Mouse (Mus musculus) T-helper 2 cell (primary cell): ENCODE measurements around the gene Angpt4.

Experiments used
- in situ Hi-C: fragments of 300-600 bp; cut with MboI, MseI; formaldehyde crosslinking; loops from one replicate; pipeline ENCODE4 v1.15.1; 2025; ENCODE audit warnings: high pct_unique_total_duplicates

The Angpt4 gene

GRCm38 (mm10) chr2:151914120-151914519 is 3.1 kb downstream of the Angpt4 start:
- in situ Hi-C loops = no loop called here

- in situ Hi-C loops = loop anchor here (5.0 kb wide), 1 partner anchor 267 kb away; no protein-coding TSS in a partner anchor
Measured at GRCm38 (mm10) chr2:151915111-151915510, 4.1 kb downstream of the Angpt4 start.

GRCm38 (mm10) chr2:151916061-151916831 is 5.2 kb downstream of the Angpt4 start:
- in situ Hi-C loops = loop anchor here (5.0 kb wide), 1 partner anchor 266 kb away; no protein-coding TSS in a partner anchor

- in situ Hi-C loops = loop anchor here (5.0 kb wide), 1 partner anchor 263 kb away; no protein-coding TSS in a partner anchor
Measured at GRCm38 (mm10) chr2:151919140-151919539, 8.1 kb downstream of the Angpt4 start.

GRCm38 (mm10) chr2:151921068-151921467 is 10.1 kb downstream of the Angpt4 start:
- in situ Hi-C loops = no loop called here

GRCm38 (mm10) chr2:151921596-151921995 is 10.6 kb downstream of the Angpt4 start:
- in situ Hi-C loops = no loop called here

GRCm38 (mm10) chr2:151924276-151924675 is 13.3 kb downstream of the Angpt4 start:
- in situ Hi-C loops = no loop called here

GRCm38 (mm10) chr2:151925715-151926114 is 14.7 kb downstream of the Angpt4 start:
- in situ Hi-C loops = no loop called here

- in situ Hi-C loops = no loop called here
Measured at GRCm38 (mm10) chr2:151927103-151927502, 16.1 kb downstream of the Angpt4 start.

GRCm38 (mm10) chr2:151930389-151931074 is 19.5 kb downstream of the Angpt4 start:
- in situ Hi-C loops = no loop called here

GRCm38 (mm10) chr2:151937893-151938292 is 26.9 kb downstream of the Angpt4 start:
- in situ Hi-C loops = no loop called here

GRCm38 (mm10) chr2:151938780-151939200 is 27.8 kb downstream of the Angpt4 start:
- in situ Hi-C loops = no loop called here

- in situ Hi-C loops = loop anchor here (5.0 kb wide), 1 partner anchor 57 kb away; the partner anchor contains the start of gene Slc52a3
Measured at GRCm38 (mm10) chr2:151939651-151940420, 28.8 kb downstream of the Angpt4 start.

- in situ Hi-C loops = loop anchor here (5.0 kb wide), 1 partner anchor 56 kb away; the partner anchor contains the start of gene Slc52a3
Measured at GRCm38 (mm10) chr2:151941269-151941668, 30.3 kb downstream of the Angpt4 start.

- in situ Hi-C loops = loop anchor here (5.0 kb wide), 1 partner anchor 53 kb away; the partner anchor contains the start of gene Slc52a3
Measured at GRCm38 (mm10) chr2:151944106-151944505, 33.1 kb downstream of the Angpt4 start.

GRCm38 (mm10) chr2:151947617-151948016 is 36.6 kb downstream of the Angpt4 start:
- in situ Hi-C loops = no loop called here

- in situ Hi-C loops = no loop called here
Measured at GRCm38 (mm10) chr2:151948311-151948710, 37.3 kb downstream of the Angpt4 start.

GRCm38 (mm10) chr2:151949082-151949774 is 38.2 kb downstream of the Angpt4 start:
- in situ Hi-C loops = no loop called here

- in situ Hi-C loops = no loop called here
Measured at GRCm38 (mm10) chr2:151953665-151954064, 42.7 kb downstream of the Angpt4 start.

GRCm38 (mm10) chr2:151956500-151957137 is 45.6 kb downstream of the Angpt4 start:
- in situ Hi-C loops = no loop called here

GRCm38 (mm10) chr2:151959274-151959673 is 48.3 kb downstream of the Angpt4 start:
- in situ Hi-C loops = no loop called here
